Mouse (Mus musculus) hindbrain, embryonic 14.5 days (tissue): ENCODE results near the gene Ap5z1. TPM values are rescaled to one million over a fixed set of nuclear protein-coding genes. Genes with fewer than 3 reads are reported as not detected.

ENCODE experiments used
- ATAC-seq: fragments of 200-750 bp; cut with Nextera tagmentation; 2 replicates; pipeline ENCODE4 v1.8.0; 2017; ENCODE audit warnings: moderate number of reproducible peaks, mild to moderate bottlenecking, moderate TSS enrichment, moderate library complexity; ENCODE audit not compliant: low FRiP score
- DNase-seq: peaks from one replicate; pipeline ENCODE4 v3.0.0-alpha.2; 2015; ENCODE audit warnings: low spot score
- H3K27ac ChIP-seq: fragments of 300-500 bp; sonication (generic); 2 replicates; pipeline ENCODE4 v1.5.1; 2014; ENCODE audit warnings: mild to moderate bottlenecking, moderate library complexity
- H3K27me3 ChIP-seq: fragments of 300-500 bp; sonication (generic); 2 replicates; pipeline ENCODE4 v1.6.1; 2014; ENCODE audit warnings: mild to moderate bottlenecking, low read length, mixed read lengths; ENCODE audit not compliant: control insufficient read depth, insufficient read depth
- H3K36me3 ChIP-seq: fragments of 300-500 bp; sonication (generic); replicated peaks from 2 replicates; pipeline ENCODE4 v1.6.1; 2014; ENCODE audit not compliant: control insufficient read depth, insufficient read depth
- H3K4me1 ChIP-seq: fragments of 300-500 bp; sonication (generic); replicated peaks from 2 replicates; pipeline ENCODE4 v1.6.1; 2014; ENCODE audit warnings: antibody characterized with exemption, low read length, mixed read lengths; ENCODE audit not compliant: control insufficient read depth, insufficient read depth
- H3K4me2 ChIP-seq: fragments of 300-500 bp; sonication (generic); replicated peaks from 2 replicates; pipeline ENCODE4 v1.6.1; 2014; ENCODE audit warnings: mild to moderate bottlenecking, moderate library complexity
- H3K4me3 ChIP-seq: fragments of 300-500 bp; sonication (generic); replicated peaks from 2 replicates; pipeline ENCODE4 v1.5.1; 2014; ENCODE audit warnings: mild to moderate bottlenecking, low read length
- H3K9ac ChIP-seq: fragments of 300-500 bp; sonication (generic); 2 replicates; pipeline ENCODE4 v1.6.1; 2014
- H3K9me3 ChIP-seq: fragments of 300-500 bp; sonication (generic); 2 replicates; pipeline ENCODE4 v1.6.1; 2016; ENCODE audit warnings: low read length; ENCODE audit not compliant: control insufficient read depth
- WGBS: fragments of 180-500 bp; shearing (Covaris S2); extraction: QIAGEN DNeasy Blood & Tissue Kit; methylation state at CpG from one replicate; pipeline ENCODE4 v1.1.7; 2014; 5-methylcytosine and 5-hydroxymethylcytosine counted together
- polyA plus RNA-seq: library from polyadenylated mRNA; unstranded; fragments of >200 nt; fragmentation: Nextera tagmentation; extraction: Ambion mirVana; gene quantifications from 2 replicates; pipeline ENCODE4 v1.2.1, GENCODE M21; 2014

The Ap5z1 gene
- 12.6 and 12.9 TPM in 2 replicates for polyA plus RNA-seq

- H3K9ac ChIP-seq, result peak within 1 kb of the TSS; percentile 66
- H3K4me3 ChIP-seq, result peak within 1 kb of the TSS; percentile 66
- no peaks in the 10 kb centered on the region for H3K27me3 ChIP-seq
- H3K4me2 ChIP-seq, result peak within 1 kb of the TSS; percentile 92
- peaks cover 31% of the 10 kb centered on the region for H3K36me3 ChIP-seq
- WGBS, result 2% methylated on average over 59 of the region's 60 CpGs
- DNase-seq (peak; percentile 94), ATAC-seq (peak; percentile 92)
- H3K4me1 ChIP-seq, result peaks cover 12% of the 10 kb centered on the region
- H3K27ac ChIP-seq, result peak within 1 kb of the TSS; percentile 91
- no peaks in the 10 kb centered on the region for H3K9me3 ChIP-seq
Observed at GRCm38 (mm10) chr5:142463461-142464454, at the start of gene Ap5z1. Ap5z1 (plus strand) TSS chr5:142463944.

GRCm38 (mm10) chr5:142415401-142415800, 48.3 kb upstream of the Ap5z1 start:
- 47% methylated on average over 6 of the region's 6 CpGs for WGBS
- peaks cover 15% of the 10 kb centered on the region for H3K4me1 ChIP-seq
- no peak for ATAC-seq

DNA sequence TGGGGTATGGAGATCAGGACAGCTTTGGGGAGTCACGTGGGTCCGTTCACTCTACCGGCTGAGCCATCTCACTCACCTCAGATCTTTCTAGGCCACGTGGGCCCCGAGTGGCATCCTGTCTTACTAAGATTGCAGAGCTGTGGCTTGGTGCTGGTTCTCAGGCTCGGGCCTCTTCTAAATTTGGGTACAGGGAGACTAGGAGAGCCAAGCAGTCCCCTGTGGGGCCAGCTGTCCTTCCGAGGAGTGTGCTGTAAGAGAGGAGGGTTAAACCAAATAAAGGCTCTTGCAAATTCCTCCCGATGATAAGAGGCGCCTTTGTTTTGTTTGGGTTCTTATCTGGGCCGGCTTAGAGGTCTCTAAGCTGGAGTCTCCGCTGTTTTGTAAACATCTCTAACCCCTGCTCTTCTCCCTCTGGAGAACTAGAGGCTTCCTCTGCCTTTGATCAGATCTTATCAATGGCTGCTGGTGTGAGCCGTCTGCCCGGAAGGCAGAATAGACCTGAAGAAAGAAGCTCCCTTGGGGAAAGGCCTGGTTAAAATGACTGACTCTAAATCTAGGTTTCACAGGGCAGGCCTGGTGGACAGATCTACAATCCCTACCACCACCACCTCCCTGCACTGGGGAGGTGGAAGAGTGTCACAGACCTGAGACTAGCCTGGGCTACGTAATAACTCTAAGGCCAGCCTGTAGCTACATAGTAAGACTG, 47.5 kb upstream of the Ap5z1 start:
- Histone ChIP-seq H3K36me3 (0 out of 2 replicates have a peak, but pooled peaks cover 4% of the 10 kb centered on the region), H3K9ac (no peak overlapping the region), H3K9me3 (no peaks in the 10 kb centered on the region), H3K27ac (no peak overlapping the region), H3K27me3 (no peaks in the 10 kb centered on the region), H3K4me2 (no peak overlapping the region), H3K4me3 (no peak overlapping the region), H3K4me1 (peaks cover 13% of the 10 kb centered on the region)
- WGBS, result 29% methylated on average over 14 of the region's 14 CpGs
- DNase-seq (no peak), ATAC-seq (no peak)

More at GRCm38 (mm10) chr5:142415401-142415800, 48.3 kb upstream of the Ap5z1 start:
- H3K27me3 ChIP-seq, result no peaks in the 10 kb centered on the region
- no peak overlapping the region for H3K4me3 ChIP-seq
- H3K9me3 ChIP-seq, result no peaks in the 10 kb centered on the region
- H3K36me3 ChIP-seq, result 0 out of 2 replicates have a peak, but pooled peaks cover 3% of the 10 kb centered on the region
- no peak overlapping the region for H3K27ac ChIP-seq
- no peak overlapping the region for H3K4me2 ChIP-seq
- DNase-seq, result no peak
- H3K9ac ChIP-seq, result no peak overlapping the region

DNA sequence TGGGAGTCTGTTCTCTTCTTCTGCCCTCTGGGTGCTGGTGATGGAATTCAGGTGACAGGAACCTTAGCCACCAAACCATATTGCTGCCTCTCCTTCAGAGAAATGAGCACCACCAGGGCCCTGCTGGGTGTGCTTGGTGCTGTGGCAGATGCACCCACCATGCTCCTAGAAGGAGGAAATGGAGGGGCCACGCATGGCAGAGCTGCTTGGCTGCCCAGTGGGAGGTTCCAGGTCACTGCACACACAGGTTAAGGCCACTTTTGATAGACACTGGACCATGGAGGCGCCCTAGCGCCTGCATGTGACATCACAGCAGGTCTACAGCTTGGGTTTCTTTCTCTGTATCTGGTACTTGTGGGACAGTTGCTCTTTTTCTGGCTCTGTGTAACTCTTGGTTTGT, 46.6 kb upstream of the Ap5z1 start:
- no peaks in the 10 kb centered on the region for H3K27me3 ChIP-seq

DNA sequence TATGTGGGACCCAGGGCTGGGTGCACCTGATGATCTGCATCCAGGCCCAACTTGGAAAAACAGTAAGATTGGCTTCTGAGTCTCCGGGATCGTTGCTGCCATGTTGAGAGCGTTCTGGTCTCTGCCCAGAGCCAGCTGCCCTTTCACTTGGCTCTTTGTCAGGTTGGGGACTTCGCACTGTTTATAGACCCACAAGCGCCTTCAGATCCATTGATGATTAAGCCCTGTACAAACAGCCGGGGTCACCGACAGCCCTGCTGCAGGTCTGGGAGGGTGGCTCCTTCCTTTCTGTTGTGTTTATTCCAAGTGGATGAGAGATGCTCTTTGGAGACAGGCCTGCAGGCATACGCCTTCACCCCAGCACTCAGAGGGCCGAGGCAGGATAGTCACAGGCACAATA, 45.9 kb upstream of the Ap5z1 start:
- Histone ChIP-seq H3K9ac (no peak overlapping the region), H3K9me3 (no peaks in the 10 kb centered on the region), H3K27ac (no peak overlapping the region), H3K27me3 (no peaks in the 10 kb centered on the region), H3K4me1 (peaks cover 11% of the 10 kb centered on the region), H3K36me3 (0 out of 2 replicates have a peak, but pooled peaks cover 4% of the 10 kb centered on the region), H3K4me3 (no peak overlapping the region), H3K4me2 (no peak overlapping the region)
- WGBS, result 78% methylated on average over 9 of the region's 9 CpGs
- DNase-seq (no peak), ATAC-seq (no peak)

More for the DNA sequence above, 46.6 kb upstream of the Ap5z1 start:
- Histone ChIP-seq H3K4me2 (no peak overlapping the region), H3K9me3 (no peaks in the 10 kb centered on the region), H3K36me3 (0 out of 2 replicates have a peak, but pooled peaks cover 4% of the 10 kb centered on the region), H3K9ac (no peak overlapping the region), H3K4me3 (no peak overlapping the region), H3K4me1 (peaks cover 13% of the 10 kb centered on the region), H3K27ac (no peak overlapping the region)
- WGBS, result 67% methylated on average over 3 of the region's 3 CpGs
- DNase-seq (no peak), ATAC-seq (no peak)

GRCm38 (mm10) chr5:142418419-142418818, 45.3 kb upstream of the Ap5z1 start:
- no peaks in the 10 kb centered on the region for H3K27me3 ChIP-seq
- H3K27ac ChIP-seq, result no peak overlapping the region
- H3K4me2 ChIP-seq, result no peak overlapping the region
- no peak for DNase-seq
- H3K36me3 ChIP-seq, result 0 out of 2 replicates have a peak, but pooled peaks cover 4% of the 10 kb centered on the region
- no peak for ATAC-seq
- 95% methylated on average over 4 of the region's 4 CpGs for WGBS
- no peaks in the 10 kb centered on the region for H3K9me3 ChIP-seq
- no peak overlapping the region for H3K4me3 ChIP-seq
- H3K4me1 ChIP-seq, result peaks cover 17% of the 10 kb centered on the region
- no peak overlapping the region for H3K9ac ChIP-seq

DNA sequence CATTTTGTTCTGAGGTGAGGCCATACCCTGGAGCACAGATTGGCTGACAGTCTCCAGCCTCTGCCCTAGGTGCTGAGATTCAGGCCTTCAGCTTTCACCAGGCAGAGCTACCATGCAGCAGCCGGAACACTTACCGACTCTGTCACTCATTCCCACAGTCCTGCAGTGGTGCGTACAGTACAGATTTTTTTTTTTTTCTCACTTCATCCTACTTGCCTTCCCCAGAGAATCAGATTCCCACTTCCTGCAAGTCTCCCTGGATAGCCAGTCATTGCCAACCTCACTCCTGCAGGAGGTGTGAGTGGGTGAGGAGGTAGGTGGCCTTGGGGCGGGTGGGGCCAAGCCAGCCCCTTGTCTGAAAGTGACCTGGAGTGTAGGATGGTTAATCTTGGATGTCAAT, 43.4 kb upstream of the Ap5z1 start:
- Histone ChIP-seq H3K4me3 (no peak overlapping the region), H3K4me1 (peaks cover 22% of the 10 kb centered on the region), H3K9ac (no peak overlapping the region), H3K36me3 (0 out of 2 replicates have a peak, but pooled peaks cover 4% of the 10 kb centered on the region), H3K27ac (no peak overlapping the region), H3K4me2 (no peak overlapping the region), H3K27me3 (no peaks in the 10 kb centered on the region), H3K9me3 (no peaks in the 10 kb centered on the region)
- ATAC-seq (no peak), DNase-seq (no peak)
- 97% methylated on average over 4 of the region's 4 CpGs for WGBS

- no peaks in the 10 kb centered on the region for H3K9me3 ChIP-seq
- peaks cover 27% of the 10 kb centered on the region for H3K4me1 ChIP-seq
- H3K4me3 ChIP-seq, result no peak overlapping the region
- ATAC-seq, result no peak
- H3K27ac ChIP-seq, result no peak overlapping the region
- no peak overlapping the region for H3K4me2 ChIP-seq
- no peaks in the 10 kb centered on the region for H3K27me3 ChIP-seq
- no peak overlapping the region for H3K9ac ChIP-seq
- no peak for DNase-seq
- 0 out of 2 replicates have a peak, but pooled peaks cover 4% of the 10 kb centered on the region for H3K36me3 ChIP-seq
- WGBS, result 74% methylated on average over 9 of the region's 9 CpGs
Observed at GRCm38 (mm10) chr5:142420920-142421319, 42.8 kb upstream of the Ap5z1 start.

GRCm38 (mm10) chr5:142421886-142422285, 41.9 kb upstream of the Ap5z1 start:
- H3K4me3 ChIP-seq, result no peak overlapping the region
- ATAC-seq, result no peak
- WGBS, result 92% methylated on average over 5 of the region's 5 CpGs

More at GRCm38 (mm10) chr5:142421886-142422285, 41.9 kb upstream of the Ap5z1 start:
- H3K27me3 ChIP-seq, result no peaks in the 10 kb centered on the region
- 0 out of 2 replicates have a peak, but pooled peaks cover 4% of the 10 kb centered on the region for H3K36me3 ChIP-seq
- H3K4me2 ChIP-seq, result no peak overlapping the region
- no peak for DNase-seq
- no peak overlapping the region for H3K27ac ChIP-seq
- H3K9me3 ChIP-seq, result no peaks in the 10 kb centered on the region
- no peak overlapping the region for H3K9ac ChIP-seq
- peaks cover 27% of the 10 kb centered on the region for H3K4me1 ChIP-seq
